Mouse (Mus musculus) CD4-positive naive resting alpha-beta T cell, adult 57 days (primary cell): ENCODE data around the gene Ptpn14. TPM values are rescaled to one million over a fixed set of nuclear protein-coding genes. Genes with fewer than 3 reads are reported as not detected.

Experiments used
- total RNA-seq: library from RNA; stranded (reverse); gene quantifications from one replicate; pipeline ENCODE4 v1.2.4, GENCODE M21; 2023

Gene Ptpn14
- 2.2 TPM for total RNA-seq

GRCm38 (mm10) chr1:189727884-189728783 is at the start of gene Ptpn14:
TSS of gene Ptpn14 (plus strand) at chr1:189728268.

GRCm38 (mm10) chr1:189687654-189688387 is 40.2 kb upstream of the Ptpn14 start, which contains the start of gene Cenpf:
TSS of gene Cenpf (minus strand) at chr1:189688086.

GRCm38 (mm10) chr1:189921818-189922592 is 193.9 kb downstream of the Ptpn14 start, which contains the start of gene Smyd2:
TSS of gene Smyd2 (minus strand) at chr1:189922363.

Other genes with a start within 250 kb of the Ptpn14 start
- 0.74 TPM for gene Cenpf, start 40.2 kb upstream of the Ptpn14 start, total RNA-seq
- 6.4 TPM for gene Smyd2, start 194.1 kb downstream of the Ptpn14 start, total RNA-seq